Mouse (Mus musculus): ENCODE measurements at regions not wholly inside any gene's neighbourhood (a gene's known extent, or its start where the extent isn't known, plus 50 kb on each side); places are given as distances from the start of the nearest gene placed in this dataset.

- no peak for ATAC-seq (ENCODE audit: insufficient number of reproducible peaks, low FRiP score, low TSS enrichment)
Observed at GRCm38 (mm10) chr1:154067856-154068255, 133.1 kb upstream of the Zfp648 start.

GRCm38 (mm10) chr1:154074270-154074669 lies 126.7 kb upstream of the Zfp648 start:
- no peak for ATAC-seq (ENCODE audit: insufficient number of reproducible peaks, low FRiP score, low TSS enrichment)

- no peak; the same call in 1 of the 2 replicates for ATAC-seq (ENCODE audit: insufficient number of reproducible peaks, low FRiP score, low TSS enrichment)
Observed at GRCm38 (mm10) chr1:154076684-154077475, 124.1 kb upstream of the Zfp648 start.

GRCm38 (mm10) chr1:154080505-154081380 lies 120.2 kb upstream of the Zfp648 start:
- ATAC-seq (ENCODE audit: insufficient number of reproducible peaks, low FRiP score, low TSS enrichment) = no peak

GRCm38 (mm10) chr1:154086145-154086544 lies 114.8 kb upstream of the Zfp648 start:
- no peak for ATAC-seq (ENCODE audit: insufficient number of reproducible peaks, low FRiP score, low TSS enrichment)

- no peak for ATAC-seq (ENCODE audit: insufficient number of reproducible peaks, low FRiP score, low TSS enrichment)
Observed at GRCm38 (mm10) chr1:154089815-154090214, 111.2 kb upstream of the Zfp648 start.

- ATAC-seq (ENCODE audit: insufficient number of reproducible peaks, low FRiP score, low TSS enrichment) = no peak
Observed at GRCm38 (mm10) chr1:154090521-154091490, 110.2 kb upstream of the Zfp648 start.

GRCm38 (mm10) chr1:154093549-154093948 lies 107.4 kb upstream of the Zfp648 start:
- no peak for ATAC-seq (ENCODE audit: insufficient number of reproducible peaks, low FRiP score, low TSS enrichment)

- no peak for ATAC-seq (ENCODE audit: insufficient number of reproducible peaks, low FRiP score, low TSS enrichment)
Observed at GRCm38 (mm10) chr1:154094357-154094756, 106.6 kb upstream of the Zfp648 start.

GRCm38 (mm10) chr1:154096113-154096512 lies 104.9 kb upstream of the Zfp648 start:
- no peak for ATAC-seq (ENCODE audit: insufficient number of reproducible peaks, low FRiP score, low TSS enrichment)

- ATAC-seq (ENCODE audit: insufficient number of reproducible peaks, low FRiP score, low TSS enrichment) = no peak
Observed at GRCm38 (mm10) chr1:154096911-154097310, 104.1 kb upstream of the Zfp648 start.

GRCm38 (mm10) chr1:154097656-154098055 lies 103.3 kb upstream of the Zfp648 start:
- no peak for ATAC-seq (ENCODE audit: insufficient number of reproducible peaks, low FRiP score, low TSS enrichment)

GRCm38 (mm10) chr1:154100556-154100955 lies 100.4 kb upstream of the Zfp648 start:
- ATAC-seq (ENCODE audit: insufficient number of reproducible peaks, low FRiP score, low TSS enrichment) = no peak

GRCm38 (mm10) chr1:154101433-154101832 lies 99.6 kb upstream of the Zfp648 start:
- ATAC-seq (ENCODE audit: insufficient number of reproducible peaks, low FRiP score, low TSS enrichment) = no peak

- ATAC-seq (ENCODE audit: insufficient number of reproducible peaks, low FRiP score, low TSS enrichment) = no peak
Observed at GRCm38 (mm10) chr1:154102191-154102590, 98.8 kb upstream of the Zfp648 start.

- peak; percentile 86 for ATAC-seq (ENCODE audit: insufficient number of reproducible peaks, low FRiP score, low TSS enrichment)
Observed at GRCm38 (mm10) chr1:154102871-154103596, 98.0 kb upstream of the Zfp648 start.

GRCm38 (mm10) chr1:154103597-154103923 lies 97.4 kb upstream of the Zfp648 start:
- no peak for ATAC-seq (ENCODE audit: insufficient number of reproducible peaks, low FRiP score, low TSS enrichment)

GRCm38 (mm10) chr1:154104006-154104600 lies 96.9 kb upstream of the Zfp648 start:
- ATAC-seq (ENCODE audit: insufficient number of reproducible peaks, low FRiP score, low TSS enrichment) = no peak

GRCm38 (mm10) chr1:154104779-154105178 lies 96.2 kb upstream of the Zfp648 start:
- no peak for ATAC-seq (ENCODE audit: insufficient number of reproducible peaks, low FRiP score, low TSS enrichment)
